Mouse (Mus musculus) heart, embryonic 12.5 days (tissue): ENCODE data around the gene Tapbp. TPM values are rescaled to one million over a fixed set of nuclear protein-coding genes. Genes with fewer than 3 reads are reported as not detected.
"Not testable (repeated sequence)": the region's sequence is repeated elsewhere in the genome, so short reads cannot be mapped to it uniquely, and the experiment has no call there.

Experiments used
- ATAC-seq: fragments of 200-750 bp; cut with Nextera tagmentation; 2 replicates; pipeline ENCODE4 v1.8.0; 2017; ENCODE audit warnings: moderate TSS enrichment, moderate library complexity; ENCODE audit not compliant: insufficient number of reproducible peaks, low FRiP score
- H3K27ac ChIP-seq: fragments of 300-500 bp; sonication (generic); 2 replicates; pipeline ENCODE4 v1.5.1; 2016; ENCODE audit warnings: mild to moderate bottlenecking, moderate library complexity; ENCODE audit not compliant: poor library complexity, severe bottlenecking
- H3K27me3 ChIP-seq: fragments of 300-500 bp; sonication (generic); replicated peaks from 2 replicates; pipeline ENCODE4 v1.6.1; 2016; ENCODE audit warnings: mild to moderate bottlenecking, moderate library complexity
- H3K36me3 ChIP-seq: fragments of 300-500 bp; sonication (generic); 2 replicates; pipeline ENCODE4 v1.6.1; 2016; ENCODE audit warnings: mild to moderate bottlenecking, moderate library complexity
- H3K4me1 ChIP-seq: fragments of 300-500 bp; sonication (generic); replicated peaks from 2 replicates; pipeline ENCODE4 v1.6.1; 2016; ENCODE audit warnings: mild to moderate bottlenecking
- H3K4me2 ChIP-seq: fragments of 300-500 bp; sonication (generic); 2 replicates; pipeline ENCODE4 v1.6.1; 2016; ENCODE audit warnings: mild to moderate bottlenecking, moderate library complexity
- H3K4me3 ChIP-seq: fragments of 300-500 bp; sonication (generic); 2 replicates; pipeline ENCODE4 v1.5.1; 2016; ENCODE audit warnings: mild to moderate bottlenecking
- H3K9ac ChIP-seq: fragments of 300-500 bp; sonication (generic); 2 replicates; pipeline ENCODE4 v1.6.1; 2016; ENCODE audit warnings: mild to moderate bottlenecking, moderate library complexity
- H3K9me3 ChIP-seq: fragments of 300-500 bp; sonication (generic); replicated peaks from 2 replicates; pipeline ENCODE4 v1.6.1; 2016; ENCODE audit warnings: mild to moderate bottlenecking, moderate library complexity
- WGBS: fragments of 180-500 bp; shearing (Covaris S2); methylation state at CpG from one replicate; pipeline ENCODE4 v1.1.7; 2016; 5-methylcytosine and 5-hydroxymethylcytosine counted together
- polyA plus RNA-seq: library from polyadenylated mRNA; unstranded; fragments of >200 nt; fragmentation: Nextera tagmentation; extraction: Ambion mirVana; gene quantifications from 2 replicates; pipeline ENCODE4 v1.2.1, GENCODE M21; 2016

The Tapbp gene
- polyA plus RNA-seq, 1 experiment from 2014 or later = 29.4 TPM

DNA sequence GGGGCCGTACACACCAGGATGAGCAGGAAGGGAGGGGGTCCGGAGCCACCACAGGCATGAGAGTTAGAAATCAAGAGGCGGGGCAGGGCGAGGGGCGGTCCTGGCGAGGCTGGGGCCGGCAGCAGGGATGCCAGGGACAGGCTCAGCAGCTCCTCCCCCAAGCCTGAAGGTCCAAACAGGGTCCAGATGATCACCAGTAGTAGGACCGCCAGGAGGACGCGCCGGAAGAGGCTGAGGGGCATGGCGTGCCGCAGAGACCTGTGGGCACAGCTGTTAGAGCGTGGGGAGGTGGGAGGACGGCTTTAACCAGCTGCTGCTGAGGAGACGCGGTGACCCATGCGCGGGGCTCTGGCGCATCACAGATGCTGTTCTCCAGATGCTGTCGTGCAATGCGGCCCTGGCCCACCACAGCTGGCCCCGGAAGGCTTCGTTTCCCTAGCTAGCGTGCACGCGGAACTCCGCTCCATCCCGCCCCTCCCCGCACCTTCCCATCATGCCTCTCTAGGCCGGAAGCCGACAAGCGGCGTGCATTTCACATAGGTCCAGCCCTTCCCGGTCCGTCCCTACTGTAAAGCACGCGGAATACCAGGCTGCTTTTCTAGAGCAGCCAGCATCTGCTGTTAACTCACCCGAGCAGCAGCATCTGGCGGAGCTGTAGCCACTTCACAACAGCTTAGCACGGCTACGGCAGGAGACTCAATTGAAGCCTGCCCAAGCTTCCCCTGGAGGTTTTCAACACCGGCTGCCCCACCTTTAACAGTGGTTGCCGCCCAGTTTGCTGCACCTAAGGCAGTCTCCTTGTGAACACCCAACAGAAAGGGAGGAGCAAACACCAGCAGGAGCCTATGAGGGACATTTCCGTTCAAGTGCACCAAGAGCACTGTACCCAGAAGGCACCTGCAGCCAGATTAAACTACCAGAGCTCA is 35.6 kb downstream of the Tapbp start, which contains the start of gene B3galt4:
TSS of gene B3galt4 (minus strand) at position 468 of the 926 bp plus-strand sequence.
- Histone ChIP-seq H3K9ac (peak within 1 kb of the TSS; percentile 71), H3K27me3 (no peaks in the 10 kb centered on the region), H3K9me3 (no peaks in the 10 kb centered on the region), H3K36me3 (peaks cover 57% of the 10 kb centered on the region), H3K27ac (peak within 1 kb of the TSS; percentile 88), H3K4me1 (peaks cover 51% of the 10 kb centered on the region), H3K4me2 (peak within 1 kb of the TSS; percentile 91), H3K4me3 (peak within 1 kb of the TSS; percentile 55)
- WGBS = under 1% methylated on average over 45 of the region's 45 CpGs
- peak; percentile 71 for ATAC-seq

GRCm38 (mm10) chr17:33952015-33952414 is 36.3 kb downstream of the Tapbp start:
- 70% methylated on average over 13 of the region's 13 CpGs for WGBS
- Histone ChIP-seq H3K4me1 (peaks cover 56% of the 10 kb centered on the region), H3K9ac (peak overlapping the region; percentile 71), H3K4me2 (peak overlapping the region; percentile 91), H3K36me3 (peaks cover 54% of the 10 kb centered on the region), H3K4me3 (peak overlapping the region; percentile 55; the same call in 1 of the 2 replicates), H3K27ac (peak overlapping the region; percentile 88; the same call in 1 of the 2 replicates)
- H3K9me3 ChIP-seq, ATAC-seq, H3K27me3 ChIP-seq: not testable (repeated sequence)

DNA sequence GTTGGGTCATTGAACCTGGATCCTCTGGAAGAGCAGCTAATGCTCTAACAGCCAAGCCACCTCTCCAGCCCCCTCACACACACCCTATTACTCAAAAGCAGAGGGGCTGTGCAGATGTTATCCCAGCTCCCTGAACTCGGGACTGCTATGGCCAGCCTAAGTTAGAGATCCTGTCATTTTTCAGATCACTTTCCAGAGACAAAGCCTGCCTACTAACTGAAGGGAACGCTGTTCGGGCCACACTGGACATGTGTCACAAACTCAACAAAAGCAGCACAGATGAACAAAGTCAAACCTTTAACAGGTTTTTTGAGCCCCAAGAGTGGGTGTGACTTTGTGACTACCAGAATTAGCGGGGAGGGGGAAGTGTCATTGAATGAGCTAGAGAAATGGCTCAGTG is 37.2 kb downstream of the Tapbp start:
- H3K4me3 ChIP-seq = no peak overlapping the region
- H3K36me3 ChIP-seq = peaks cover 52% of the 10 kb centered on the region
- ATAC-seq = no peak
- no peak overlapping the region for H3K27ac ChIP-seq
- WGBS = 84% methylated on average over 4 of the region's 4 CpGs
- H3K27me3 ChIP-seq = no peaks in the 10 kb centered on the region
- H3K4me2 ChIP-seq = peak overlapping the region; percentile 91
- H3K9me3 ChIP-seq = no peaks in the 10 kb centered on the region
- H3K4me1 ChIP-seq = peaks cover 56% of the 10 kb centered on the region
- H3K9ac ChIP-seq = peak overlapping the region; percentile 51

GRCm38 (mm10) chr17:33953310-33953709 is 37.6 kb downstream of the Tapbp start:
- peaks cover 54% of the 10 kb centered on the region for H3K36me3 ChIP-seq
- H3K4me3 ChIP-seq = 0 out of 2 replicates have a peak overlapping the region, but pooled peaks have one; percentile 4
- no peaks in the 10 kb centered on the region for H3K27me3 ChIP-seq
- H3K27ac ChIP-seq = no peak overlapping the region
- ATAC-seq = no peak
- peak overlapping the region; percentile 91; the same call in 1 of the 2 replicates for H3K4me2 ChIP-seq
- no peaks in the 10 kb centered on the region for H3K9me3 ChIP-seq
- peaks cover 56% of the 10 kb centered on the region for H3K4me1 ChIP-seq
- 75% methylated on average over 3 of the region's 3 CpGs for WGBS
- H3K9ac ChIP-seq = peak overlapping the region; percentile 97; the same call in 1 of the 2 replicates

- Histone ChIP-seq H3K27ac (0 out of 2 replicates have a peak overlapping the region, but pooled peaks have one; percentile 19), H3K4me3 (peak overlapping the region; percentile 89), H3K27me3 (no peaks in the 10 kb centered on the region), H3K4me1 (peaks cover 56% of the 10 kb centered on the region), H3K9me3 (no peaks in the 10 kb centered on the region), H3K4me2 (peak overlapping the region; percentile 96), H3K9ac (peak overlapping the region; percentile 97), H3K36me3 (peaks cover 54% of the 10 kb centered on the region)
- ATAC-seq = no peak
- 35% methylated on average over 5 of the region's 5 CpGs for WGBS
Observed at GRCm38 (mm10) chr17:33953961-33954565, 38.4 kb downstream of the Tapbp start.

DNA sequence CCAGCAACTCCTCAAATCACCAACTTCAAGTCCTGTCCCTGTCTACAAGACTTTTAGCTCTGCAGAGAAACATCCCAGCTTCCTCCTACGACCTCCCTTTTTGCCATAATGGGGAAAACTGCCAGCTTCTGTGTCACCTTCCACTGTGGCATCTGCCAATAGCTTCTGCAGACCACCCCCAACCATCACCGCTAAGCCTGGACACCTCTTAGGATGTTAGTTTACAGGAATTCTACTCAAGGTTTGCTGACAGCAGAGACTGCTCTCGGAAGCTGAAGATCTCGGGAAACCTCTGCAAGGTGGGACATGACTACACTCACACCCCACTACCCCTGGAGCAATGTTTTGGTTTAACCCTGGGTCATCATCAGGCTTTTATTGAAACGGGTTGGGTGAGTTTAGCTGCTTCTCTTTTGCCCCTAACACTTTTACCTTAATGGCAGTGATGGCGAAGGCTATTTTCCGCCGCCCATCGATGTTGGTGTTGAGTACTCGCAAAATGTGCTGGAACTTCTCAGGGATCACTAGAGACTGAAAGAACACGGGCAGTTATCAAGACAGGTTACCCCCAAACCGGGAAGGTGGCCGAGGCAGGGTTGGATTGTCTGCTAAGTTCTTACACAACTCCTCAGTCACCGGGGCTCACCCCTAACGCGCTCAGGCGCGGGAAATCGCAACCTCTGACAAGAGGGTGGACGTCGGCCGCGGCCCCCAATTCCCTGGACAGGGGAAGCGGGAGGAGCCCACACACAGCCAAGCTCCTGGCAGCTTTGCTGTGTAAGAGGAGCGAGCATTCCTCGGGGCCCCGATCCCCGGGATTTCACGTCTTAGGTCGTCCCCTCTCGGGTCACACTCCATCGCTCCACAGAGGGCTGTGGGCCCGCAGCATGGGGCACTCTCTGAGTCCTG is 39.2 kb downstream of the Tapbp start:
- Histone ChIP-seq H3K4me2 (peak overlapping the region; percentile 96), H3K4me3 (peak overlapping the region; percentile 89), H3K36me3 (peaks cover 54% of the 10 kb centered on the region), H3K4me1 (peaks cover 53% of the 10 kb centered on the region), H3K27me3 (no peaks in the 10 kb centered on the region), H3K9me3 (no peaks in the 10 kb centered on the region), H3K27ac (peak overlapping the region; percentile 84), H3K9ac (peak overlapping the region; percentile 97)
- ATAC-seq = peak; percentile 13
- WGBS = under 1% methylated on average over 33 of the region's 33 CpGs

- ATAC-seq = peak; percentile 87
- under 1% methylated on average over 50 of the region's 50 CpGs for WGBS
- H3K36me3 ChIP-seq = peaks cover 61% of the 10 kb centered on the region
- H3K4me3 ChIP-seq = peak within 1 kb of the TSS; percentile 89
- peak within 1 kb of the TSS; percentile 96 for H3K4me2 ChIP-seq
- H3K9ac ChIP-seq = peak within 1 kb of the TSS; percentile 97
- H3K27me3 ChIP-seq = no peaks in the 10 kb centered on the region
- no peaks in the 10 kb centered on the region for H3K9me3 ChIP-seq
- H3K4me1 ChIP-seq = peaks cover 45% of the 10 kb centered on the region
- H3K27ac ChIP-seq = peak within 1 kb of the TSS; percentile 84
Observed at GRCm38 (mm10) chr17:33955555-33956214, 40.0 kb downstream of the Tapbp start, which contains the start of the genes Vps52 and Rps18. Vps52 (plus strand) TSS chr17:33955812. Rps18 (minus strand) TSS chr17:33956001.

DNA sequence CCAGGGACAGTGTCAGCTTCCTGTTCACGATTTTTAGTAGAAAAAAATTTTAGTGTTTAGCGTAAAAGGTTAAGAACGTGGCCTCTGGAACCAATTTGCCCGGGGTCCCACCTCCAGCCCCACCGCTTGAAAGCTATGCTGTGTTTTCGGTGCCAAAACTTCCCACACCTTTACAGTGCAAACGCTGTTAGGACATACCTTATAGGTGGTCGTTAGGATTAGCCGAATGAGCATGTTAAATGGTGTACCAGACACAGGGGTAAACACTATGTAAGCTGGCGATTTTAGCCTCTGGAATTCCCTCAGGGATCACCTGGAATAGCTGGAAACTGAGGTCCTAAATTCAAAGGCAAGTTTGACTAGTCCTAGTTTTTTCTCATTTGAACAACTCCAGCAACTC is 40.6 kb downstream of the Tapbp start:
- Histone ChIP-seq H3K4me1 (peaks cover 38% of the 10 kb centered on the region), H3K4me3 (peak overlapping the region; percentile 89), H3K36me3 (peaks cover 68% of the 10 kb centered on the region), H3K27me3 (no peaks in the 10 kb centered on the region), H3K27ac (no peak overlapping the region), H3K9me3 (no peaks in the 10 kb centered on the region), H3K9ac (peak overlapping the region; percentile 76), H3K4me2 (peak overlapping the region; percentile 96)
- WGBS = 7% methylated on average over 10 of the region's 10 CpGs
- no peak for ATAC-seq

- H3K4me3 ChIP-seq = no peak overlapping the region
- H3K4me1 ChIP-seq = peaks cover 28% of the 10 kb centered on the region
- no peak overlapping the region for H3K9ac ChIP-seq
- H3K27ac ChIP-seq = no peak overlapping the region
- H3K27me3 ChIP-seq = no peaks in the 10 kb centered on the region
- no peak for ATAC-seq
- no peak overlapping the region for H3K4me2 ChIP-seq
- peaks cover 69% of the 10 kb centered on the region for H3K36me3 ChIP-seq
- H3K9me3 ChIP-seq = no peaks in the 10 kb centered on the region
- 93% methylated on average over 6 of the region's 6 CpGs for WGBS
Observed at GRCm38 (mm10) chr17:33957493-33957892, 41.8 kb downstream of the Tapbp start.

DNA sequence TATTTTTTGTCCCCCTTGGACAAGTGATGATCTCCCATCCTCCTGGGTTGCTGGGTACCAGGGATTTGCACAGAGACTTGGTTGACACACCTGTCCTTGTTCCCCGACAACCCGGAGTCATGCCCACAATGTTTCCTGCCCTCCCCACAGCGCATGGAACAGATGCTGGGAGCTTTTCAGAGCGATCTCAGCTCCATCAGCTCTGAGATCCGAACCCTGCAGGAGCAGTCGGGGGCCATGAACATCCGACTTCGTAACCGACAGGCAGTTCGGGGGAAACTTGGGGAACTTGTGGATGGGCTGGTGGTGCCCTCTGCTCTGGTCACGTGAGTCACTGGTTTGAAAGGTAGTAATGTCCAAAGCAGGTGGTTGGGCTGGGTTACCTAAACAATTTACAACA is 42.8 kb downstream of the Tapbp start:
- no peak overlapping the region for H3K27ac ChIP-seq
- ATAC-seq = no peak
- no peak overlapping the region for H3K9ac ChIP-seq
- H3K27me3 ChIP-seq = no peaks in the 10 kb centered on the region
- 92% methylated on average over 11 of the region's 11 CpGs for WGBS
- H3K4me2 ChIP-seq = no peak overlapping the region
- peaks cover 69% of the 10 kb centered on the region for H3K36me3 ChIP-seq
- no peak overlapping the region for H3K4me3 ChIP-seq
- H3K9me3 ChIP-seq = no peaks in the 10 kb centered on the region
- peaks cover 19% of the 10 kb centered on the region for H3K4me1 ChIP-seq
